Comparison of ENCODE assay signal across 9 mouse cellular contexts in genomic region chr2:32607262-32607947, GRCm38 (mm10). TPM values are rescaled to one million over a fixed set of nuclear protein-coding genes. Genes with fewer than 3 reads are reported as not detected.
A peak's percentile ranks its signal among the peaks of the same experiment; 100 is the strongest.
DNase-seq lines count a peak whose midpoint lies in the region; ATAC-seq lines count a peak whose summit lies in the region.
"Had no signal": no experiment of that assay in that cellular context is flagged by ENCODE, and none has a peak within 500 bp of the region (broad histone marks: within the 10 kb centered on the region; RNA-seq: fewer than 3 reads in every experiment).

No protein-coding gene starts in this region.

- H3K4me1 ChIP-seq in heart, embryonic 10.5 days = peaks cover 67% of the 10 kb centered on the region
- peaks cover 50% of the 10 kb centered on the region for H3K4me1 ChIP-seq in limb, embryonic 10.5 days

- H3K27me3 ChIP-seq in heart, embryonic 10.5 days (ENCODE audit: insufficient read depth, poor library complexity, severe bottlenecking) = no peaks in the 10 kb centered on the region
- H3K27me3 ChIP-seq in limb, embryonic 10.5 days (ENCODE audit: low read depth, poor library complexity, severe bottlenecking) = no peaks in the 10 kb centered on the region
- H3K27me3 ChIP-seq in splenic B cell, adult 2 months (ENCODE audit: control insufficient read depth, insufficient read depth, low read length, poor library complexity, severe bottlenecking) = no peaks in the 10 kb centered on the region

- H3K9me3 ChIP-seq in heart, embryonic 10.5 days = no peaks in the 10 kb centered on the region
- no peaks in the 10 kb centered on the region for H3K9me3 ChIP-seq in limb, embryonic 10.5 days (replicated peaks)

- peaks cover 4% of the 10 kb centered on the region for H3K36me3 ChIP-seq in heart, embryonic 10.5 days
- H3K36me3 ChIP-seq in limb, embryonic 10.5 days = peaks cover 5% of the 10 kb centered on the region
- H3K36me3 ChIP-seq in splenic B cell, adult 2 months (ENCODE audit: control insufficient read depth, insufficient read depth, low read length, poor library complexity, severe bottlenecking) = no peaks in the 10 kb centered on the region

- peak; percentile 32 for ATAC-seq in megakaryocyte-erythroid progenitor cell, adult 5-6 weeks (replicated peaks; ENCODE audit: low FRiP score, low TSS enrichment, poor library complexity, severe bottlenecking)

- DNase-seq in heart, adult 11 months = peak; percentile 97
- no peak for DNase-seq in heart, adult 8-10 months (ENCODE audit: low spot score)
- peak; percentile 57 for DNase-seq in MN1 (ENCODE audit: low spot score)
- peak; percentile 71 for DNase-seq in embryo, embryonic 10 days (ENCODE audit: low spot score)
- peak; percentile 86 for DNase-seq in heart, embryonic 10.5 days (ENCODE audit: low spot score)
- DNase-seq in limb, embryonic 10.5 days (ENCODE audit: low spot score) = peak; percentile 77
- peak; percentile 64 for DNase-seq in splenic B cell, adult 2 months (ENCODE audit: low read depth, low spot score)

- 5% methylated on average over 34 of the region's 34 CpGs for WGBS in heart, embryonic 10.5 days
- WGBS in limb, embryonic 10.5 days = 6% methylated on average over 34 of the region's 34 CpGs

- peak overlapping the region; percentile 82 for H3K4me3 ChIP-seq in heart, embryonic 10.5 days
- H3K4me3 ChIP-seq in limb, embryonic 10.5 days = peak overlapping the region; percentile 85

- H3K27ac ChIP-seq in heart, embryonic 10.5 days = peak overlapping the region; percentile 94
- H3K27ac ChIP-seq in limb, embryonic 10.5 days = peak overlapping the region; percentile 95

RNA-seq across cellular contexts. Expression of gene St6galnac6, which starts 7.9 kb away (rescaled TPM):
- 100 to 1,000 TPM; 102 to 131 (median 114) TPM for total RNA-seq in heart, adult 8-10 months (2022)
- 25.1 and 28.4 TPM in 2 replicates for polyA plus RNA-seq in heart, embryonic 10.5 days (2016; fragmentation: Nextera tagmentation; extraction: Ambion mirVana)
- 11.8 and 16.7 TPM in 2 replicates for polyA plus RNA-seq in limb, embryonic 10.5 days (2016; fragmentation: Nextera tagmentation; extraction: Ambion mirVana)
- 13.8 and 19.1 TPM in 2 replicates for total RNA-seq in megakaryocyte-erythroid progenitor cell, adult 5-6 weeks (2014; fragmentation: Nextera tagmentation)
- 6.5 and 12.9 TPM in 2 replicates for total RNA-seq in megakaryocyte-erythroid progenitor cell, adult 5-6 weeks (2017)

RNA-seq across cellular contexts. Expression of gene Ak1, which starts 14.2 kb away (rescaled TPM):
- 100 to 1,000 TPM; 656 to 809 (median 697) TPM for total RNA-seq in heart, adult 8-10 months (2022)
- 179 and 305 TPM in 2 replicates for polyA plus RNA-seq in heart, embryonic 10.5 days (2016; fragmentation: Nextera tagmentation; extraction: Ambion mirVana)
- polyA plus RNA-seq in limb, embryonic 10.5 days (2016; fragmentation: Nextera tagmentation; extraction: Ambion mirVana) = 21.6 and 35.7 TPM in 2 replicates
- total RNA-seq in megakaryocyte-erythroid progenitor cell, adult 5-6 weeks (2014; fragmentation: Nextera tagmentation) = 1.7 and 2.4 TPM in 2 replicates
- total RNA-seq in megakaryocyte-erythroid progenitor cell, adult 5-6 weeks (2017) = 1.2 and 8.0 TPM in 2 replicates

RNA-seq across cellular contexts. Expression of gene St6galnac4, which starts 20.5 kb away (rescaled TPM):
- total RNA-seq in heart, adult 8-10 months (2022) = 10 to 100 TPM; 15.6 to 23.2 (median 20.7) TPM
- polyA plus RNA-seq in heart, embryonic 10.5 days (2016; fragmentation: Nextera tagmentation; extraction: Ambion mirVana) = 39.8 and 49.0 TPM in 2 replicates
- polyA plus RNA-seq in limb, embryonic 10.5 days (2016; fragmentation: Nextera tagmentation; extraction: Ambion mirVana) = 26.0 and 26.1 TPM in 2 replicates
- 21.5 and 29.8 TPM in 2 replicates for total RNA-seq in megakaryocyte-erythroid progenitor cell, adult 5-6 weeks (2014; fragmentation: Nextera tagmentation)
- 22.3 and 22.7 TPM in 2 replicates for total RNA-seq in megakaryocyte-erythroid progenitor cell, adult 5-6 weeks (2017)

RNA-seq across cellular contexts. Expression of gene 9430097D07Rik, which starts 31.9 kb away (rescaled TPM):
- not detected for total RNA-seq in heart, adult 8-10 months (2022)
- polyA plus RNA-seq in heart, embryonic 10.5 days (2016; fragmentation: Nextera tagmentation; extraction: Ambion mirVana) = 0.09 and 0.15 TPM in 2 replicates
- 0.24 TPM in 1 of 2 replicates, not detected in the other for polyA plus RNA-seq in limb, embryonic 10.5 days (2016; fragmentation: Nextera tagmentation; extraction: Ambion mirVana)
- total RNA-seq in megakaryocyte-erythroid progenitor cell, adult 5-6 weeks (2014; fragmentation: Nextera tagmentation) = not detected in 2 replicates
- total RNA-seq in megakaryocyte-erythroid progenitor cell, adult 5-6 weeks (2017) = 0.75 TPM in 1 of 2 replicates, not detected in the other
- total RNA-seq: adrenal gland, adult 18-20 months had no signal

RNA-seq across cellular contexts. Expression of gene Pip5kl1, which starts 32.8 kb away (rescaled TPM):
- total RNA-seq in heart, adult 8-10 months (2022) = under 1 TPM in 1 of 4 experiments, not detected in 3; 0.34 TPM
- polyA plus RNA-seq in heart, embryonic 10.5 days (2016; fragmentation: Nextera tagmentation; extraction: Ambion mirVana) = 0.43 and 1.1 TPM in 2 replicates
- polyA plus RNA-seq in limb, embryonic 10.5 days (2016; fragmentation: Nextera tagmentation; extraction: Ambion mirVana) = 1.0 and 2.7 TPM in 2 replicates
- total RNA-seq in megakaryocyte-erythroid progenitor cell, adult 5-6 weeks (2014; fragmentation: Nextera tagmentation) = not detected in 2 replicates
- 0.23 TPM in 1 of 2 replicates, not detected in the other for total RNA-seq in megakaryocyte-erythroid progenitor cell, adult 5-6 weeks (2017)
- total RNA-seq: adrenal gland, adult 18-20 months had no signal

Comparison
In these comparisons a context has a peak if more than half of its experiments do, and no peak if none do; other contexts are left out.
1. RNA of gene St6galnac6, which starts 7.9 kb away (total RNA-seq): 102 to 131 TPM in heart, adult 8-10 months; 6.5 to 19.1 TPM in megakaryocyte-erythroid progenitor cell, adult 5-6 weeks; every median in the first group is over 4 times any median in the second.
2. RNA of gene Ak1, which starts 14.2 kb away (total RNA-seq): 656 to 809 TPM in heart, adult 8-10 months; 1.2 to 8.0 TPM in megakaryocyte-erythroid progenitor cell, adult 5-6 weeks; every median in the first group is over 10 times any median in the second.